Mouse (Mus musculus) neural tube, embryonic 10.5 days (tissue): ENCODE data around the gene Atp1a4.

Source experiments
- DNase-seq: peaks from one replicate; pipeline ENCODE4 v3.0.0-alpha.2; 2017; ENCODE audit warnings: low spot score; ENCODE audit errors: extremely low spot score

The Atp1a4 gene

GRCm38 (mm10) chr1:172258314-172258713 lies at the start of gene Atp1a4:
Gene Atp1a4, minus strand, starts transcription at chr1:172258414.
- no peak for DNase-seq

DNA sequence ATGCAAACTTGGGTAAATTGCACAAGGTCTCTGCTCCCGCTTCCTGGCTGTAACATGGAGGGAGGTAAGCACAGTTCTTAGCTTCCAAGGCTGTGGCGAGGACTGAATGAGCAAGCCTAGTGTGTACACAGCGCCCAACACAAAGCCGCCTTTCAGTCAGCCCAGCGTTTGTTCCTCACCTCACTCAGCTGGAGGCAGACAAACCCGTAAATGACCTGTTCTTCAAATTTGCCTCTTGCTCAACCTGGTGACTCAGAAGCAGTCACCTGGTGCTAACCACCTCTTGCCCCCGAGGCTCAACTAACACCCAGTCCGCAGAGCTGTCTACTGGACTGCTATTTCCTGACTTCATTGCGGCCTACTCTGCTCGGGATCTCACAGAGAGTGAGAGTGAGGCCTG lies 49.7 kb upstream of the Atp1a4 start:
- no peak for DNase-seq

- DNase-seq, result no peak
These were observed 48.7 kb upstream of the Atp1a4 start for GRCm38 (mm10) chr1:172306885-172307284.

DNA sequence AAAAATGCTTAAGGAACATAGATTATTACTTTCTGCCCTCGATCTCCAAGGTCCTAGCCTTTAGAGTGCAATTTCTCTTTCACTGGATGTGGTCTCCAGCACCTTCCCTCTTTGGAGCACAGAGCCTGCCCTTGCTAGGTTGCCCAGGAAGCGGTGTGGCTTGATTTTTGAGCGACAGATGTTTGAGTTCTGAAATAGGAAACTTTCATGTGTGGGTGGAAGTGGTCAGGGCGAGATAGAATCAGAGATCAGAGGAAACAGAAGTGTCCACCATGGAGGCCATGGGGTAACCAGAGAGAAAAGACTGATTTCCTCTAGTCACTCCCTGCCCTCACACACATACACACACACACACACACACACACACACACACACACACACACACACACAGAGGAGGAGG lies 48.0 kb upstream of the Atp1a4 start:
- no peak for DNase-seq

GRCm38 (mm10) chr1:172305635-172306034 lies 47.4 kb upstream of the Atp1a4 start:
- no peak for DNase-seq

DNA sequence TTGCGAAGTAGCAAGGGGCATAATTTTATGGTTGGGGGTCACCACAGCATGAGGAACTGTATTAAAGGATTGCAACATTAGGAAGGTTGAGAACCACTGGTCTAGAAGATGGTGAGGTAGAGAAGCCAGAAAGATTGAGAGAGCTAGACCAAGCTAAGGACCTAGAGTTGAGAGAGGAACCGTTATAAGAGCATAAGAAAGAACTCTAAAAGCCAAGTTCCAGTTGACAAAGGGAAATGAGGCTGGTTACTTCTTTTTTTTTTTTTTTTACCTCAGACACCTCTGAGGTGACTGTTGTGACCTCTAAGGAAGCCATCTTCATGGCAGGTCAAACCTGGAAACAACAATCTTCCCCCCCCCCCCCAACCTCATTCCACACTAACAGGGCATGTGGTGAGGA lies 46.9 kb upstream of the Atp1a4 start:
- DNase-seq, result no peak

DNA sequence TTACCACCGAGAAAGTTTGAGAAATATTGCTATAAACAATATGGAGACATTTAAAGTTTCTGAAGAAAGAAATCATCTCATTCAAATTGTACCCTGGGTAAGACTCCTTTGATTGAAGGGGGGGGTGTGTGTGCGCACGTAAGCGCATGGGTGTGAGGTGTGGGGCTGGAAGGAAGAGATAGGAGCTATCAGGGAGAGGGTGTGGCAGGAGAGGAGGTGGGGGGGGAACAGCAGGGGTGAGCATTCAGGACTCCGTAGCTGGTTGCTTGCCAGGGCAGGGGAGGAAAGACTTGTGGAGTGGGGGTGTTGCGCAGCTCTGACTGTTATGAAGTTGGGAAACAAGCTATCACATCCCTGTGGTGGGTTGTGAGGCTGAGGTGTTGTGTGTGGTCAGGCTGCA lies 46.2 kb upstream of the Atp1a4 start:
- DNase-seq, result no peak

- peak; percentile 67 for DNase-seq
These were observed 44.6 kb upstream of the Atp1a4 start for GRCm38 (mm10) chr1:172302851-172303250.

GRCm38 (mm10) chr1:172302311-172302710 lies 44.1 kb upstream of the Atp1a4 start:
- no peak for DNase-seq

- DNase-seq, result no peak
These were observed 43.0 kb upstream of the Atp1a4 start for GRCm38 (mm10) chr1:172301180-172301579.

DNA sequence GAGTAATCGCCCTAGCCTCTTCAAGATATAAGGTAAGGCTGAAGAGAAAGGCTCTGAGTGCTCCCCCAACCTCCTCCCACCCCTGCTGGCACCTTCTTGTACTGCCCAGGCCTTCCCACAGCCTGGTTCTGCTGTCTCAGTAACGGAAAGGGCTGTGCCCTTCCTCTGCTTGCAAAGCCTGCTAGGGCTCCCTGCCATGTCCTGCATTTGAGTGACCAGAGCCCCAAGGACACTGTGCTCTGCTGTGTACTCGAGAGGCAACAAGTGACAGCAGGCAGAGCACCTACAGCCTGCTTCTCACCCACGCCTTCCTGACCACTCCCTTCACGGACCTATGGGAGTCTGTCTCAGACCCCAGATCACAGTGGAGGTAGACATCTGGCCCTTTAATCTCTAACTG lies 42.0 kb upstream of the Atp1a4 start:
- no peak for DNase-seq

DNA sequence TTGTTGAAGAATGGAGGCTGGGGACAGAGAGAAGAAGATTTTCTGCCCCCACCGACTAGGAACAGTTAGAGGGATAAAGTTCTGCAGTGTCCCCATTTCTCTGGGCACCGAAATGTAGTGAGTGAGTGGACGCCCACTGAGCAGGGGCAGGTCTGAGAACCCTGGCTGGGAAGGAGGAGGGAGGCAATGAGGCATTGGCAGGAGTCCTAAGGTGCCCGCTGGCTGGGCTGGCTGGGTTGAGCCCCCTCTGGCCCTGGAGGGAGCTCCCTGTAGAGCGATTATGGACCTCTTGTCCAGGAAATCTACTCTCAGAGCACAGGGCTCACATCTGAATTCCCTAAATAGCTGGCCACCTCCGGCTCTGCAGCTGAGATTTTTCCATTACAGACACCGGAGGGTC lies 41.3 kb upstream of the Atp1a4 start:
- no peak for DNase-seq

- peak; percentile 40 for DNase-seq
These were observed 39.7 kb upstream of the Atp1a4 start, which contains the start of gene Atp1a2 for GRCm38 (mm10) chr1:172297611-172298537. Gene Atp1a2, minus strand, starts transcription at chr1:172298064.

DNA sequence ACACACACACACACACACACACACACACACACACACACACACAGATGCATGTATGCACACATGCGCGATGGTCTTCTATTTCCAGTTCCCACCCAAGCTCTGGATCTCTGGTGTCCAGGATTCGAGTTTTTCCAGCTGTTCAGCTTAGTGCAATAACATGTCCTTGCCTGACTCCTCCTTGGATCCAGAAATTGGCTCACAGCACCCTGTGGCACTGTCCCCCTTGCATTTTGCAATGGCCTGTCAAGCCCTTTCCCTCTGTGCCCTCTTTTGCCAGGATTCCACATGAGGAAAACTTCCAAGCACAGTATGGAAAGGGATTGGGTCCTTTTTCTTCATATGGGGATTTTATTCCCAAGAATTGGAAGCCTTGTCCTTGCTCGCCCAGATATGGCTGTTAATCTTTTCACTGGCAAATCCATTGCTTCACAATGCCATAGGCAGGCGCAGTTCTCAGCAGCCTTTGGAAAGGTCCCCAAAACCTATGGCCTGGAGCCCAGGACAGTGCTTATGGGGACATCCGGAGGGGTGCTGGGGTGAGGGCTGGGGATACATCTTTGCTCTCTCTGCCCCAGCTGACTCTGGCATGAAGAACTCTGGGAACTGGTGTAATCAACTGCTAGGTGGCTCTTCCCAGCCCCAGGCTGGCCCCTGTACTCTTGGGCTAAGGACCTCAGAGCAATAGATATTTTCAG lies 38.7 kb upstream of the Atp1a4 start:
- no peak for DNase-seq

DNA sequence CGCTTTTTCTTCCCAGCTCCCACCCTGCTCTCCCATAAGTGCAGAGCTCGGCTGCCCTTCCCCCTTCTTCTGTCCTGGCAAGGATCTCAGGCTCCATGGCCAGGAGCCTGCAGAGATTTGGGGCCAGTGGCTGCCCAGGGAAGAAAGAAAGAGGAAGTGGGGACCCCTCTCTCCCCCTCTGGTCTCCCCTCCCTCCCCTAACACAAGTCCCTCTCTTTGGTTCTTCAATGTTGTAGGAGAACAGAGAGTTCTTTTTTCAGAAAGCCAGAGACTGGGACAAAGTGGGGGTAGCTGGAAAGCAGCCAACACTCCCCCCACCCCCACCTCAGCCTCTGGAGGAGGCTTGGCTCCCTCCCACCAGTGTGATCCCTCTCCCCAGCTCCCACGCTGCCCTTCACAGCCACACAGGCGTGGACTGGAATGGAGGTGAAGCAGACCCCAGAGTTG lies 37.6 kb upstream of the Atp1a4 start:
- DNase-seq, result no peak

DNA sequence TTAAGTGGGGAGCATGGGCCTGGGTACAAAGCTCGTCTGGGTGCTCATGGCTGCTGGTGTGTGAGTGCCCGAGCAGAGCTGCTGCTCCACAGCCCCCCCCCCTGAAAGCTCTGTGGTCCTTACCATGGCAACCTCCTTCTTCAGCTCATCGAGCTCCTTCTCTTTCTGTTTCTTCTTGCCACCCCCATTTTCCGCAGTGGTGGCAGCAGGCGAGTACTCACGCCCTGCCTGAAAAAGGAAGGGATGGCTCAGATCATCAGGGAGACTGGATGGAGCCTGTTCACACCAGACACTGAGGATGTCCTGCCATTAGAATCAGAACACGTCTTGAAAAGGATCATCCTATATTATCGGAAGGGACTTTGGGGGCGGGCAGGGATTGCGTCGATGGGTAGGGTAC lies 35.2 kb upstream of the Atp1a4 start:
- no peak for DNase-seq

- no peak for DNase-seq
These were observed 34.7 kb upstream of the Atp1a4 start for GRCm38 (mm10) chr1:172292880-172293279.

DNA sequence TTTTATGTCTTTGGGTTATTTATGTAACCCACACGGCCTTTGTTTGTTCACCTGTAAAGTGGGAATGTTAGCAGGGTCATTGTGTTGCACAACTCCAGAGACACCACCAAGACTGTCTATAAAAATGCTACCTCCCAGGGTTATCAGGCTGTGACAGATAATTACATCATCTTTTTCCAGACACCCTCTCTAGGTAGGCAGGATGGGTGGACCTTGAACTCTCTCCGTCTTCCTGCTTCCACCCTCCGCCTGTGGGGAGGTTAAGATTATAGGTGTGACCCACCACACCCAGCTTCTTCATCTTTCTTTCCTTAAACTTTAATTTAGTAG lies 31.4 kb upstream of the Atp1a4 start:
- DNase-seq, result no peak

GRCm38 (mm10) chr1:172288900-172289616 lies 30.8 kb upstream of the Atp1a4 start:
- DNase-seq, result no peak

- DNase-seq, result no peak
These were observed 28.5 kb upstream of the Atp1a4 start for GRCm38 (mm10) chr1:172286740-172287139.

GRCm38 (mm10) chr1:172284221-172284620 lies 26.0 kb upstream of the Atp1a4 start:
- no peak for DNase-seq

GRCm38 (mm10) chr1:172283073-172283472 lies 24.9 kb upstream of the Atp1a4 start:
- no peak for DNase-seq
